Mouse (Mus musculus): ENCODE measurements around the gene Sh3d19. TPM values are rescaled to one million over a fixed set of nuclear protein-coding genes. Genes with fewer than 3 reads are reported as not detected.

The Sh3d19 gene
- polyA plus RNA-seq (2015; fragmentation: Nextera tagmentation; extraction: Ambion mirVana): 6.2 and 6.9 TPM in 2 replicates

DNA sequence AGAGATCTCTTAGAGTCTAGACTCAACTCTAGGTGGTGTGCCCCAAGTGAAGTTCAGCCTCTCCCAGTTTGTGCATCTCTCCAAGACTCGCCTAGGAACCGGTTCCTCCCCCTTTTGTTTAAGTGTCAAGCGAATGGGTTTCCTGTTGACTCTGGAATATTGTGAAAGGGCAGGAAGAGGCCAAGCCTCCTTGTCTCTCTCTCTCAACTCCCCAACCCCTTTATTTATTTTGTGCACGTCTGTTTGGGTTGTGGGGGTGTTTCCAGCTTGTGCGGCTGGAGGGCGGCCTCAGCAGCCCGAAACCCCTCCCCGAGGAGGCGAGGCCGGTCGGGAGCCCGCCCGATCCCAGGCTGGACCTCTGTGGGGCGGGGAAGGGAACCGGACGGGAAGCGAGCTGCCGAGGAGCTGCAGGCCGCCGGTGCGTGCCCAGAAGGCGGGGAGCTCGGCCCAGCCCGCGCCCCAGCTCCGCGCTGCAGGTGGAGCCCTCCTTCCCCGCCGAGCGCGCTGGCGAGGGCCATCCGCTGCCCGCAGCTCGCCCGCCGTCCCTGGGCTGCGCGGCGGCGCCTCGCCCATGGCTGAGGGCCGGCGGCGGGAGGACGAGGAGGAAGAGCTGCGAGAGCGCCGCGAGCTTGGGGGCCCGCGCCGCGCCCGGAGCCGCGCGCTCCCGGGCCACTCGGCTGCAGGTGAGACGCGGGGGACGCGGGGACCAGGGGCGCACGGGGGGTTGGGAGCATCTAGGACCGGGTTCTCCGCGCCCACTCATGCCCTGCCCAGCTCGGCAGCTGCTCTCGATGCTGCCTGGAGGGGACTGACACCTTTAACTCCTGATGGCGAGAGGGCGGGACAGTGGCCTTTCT lies at the start of gene Sh3d19:
TSS of gene Sh3d19 (plus strand) at position 368 of the 857 bp plus-strand sequence.
- Histone ChIP-seq H3K36me3 (no peaks in the 10 kb centered on the region), H3K27me3 (no peaks in the 10 kb centered on the region; the same call in 1 of the 2 replicates), H3K4me3 (replicated peaks) (peak within 1 kb of the TSS; percentile 74), H3K27ac (peak within 1 kb of the TSS; percentile 72), H3K4me1 (replicated peaks) (peaks cover 31% of the 10 kb centered on the region), H3K9ac (peak within 1 kb of the TSS; percentile 79), H3K9me3 (replicated peaks) (no peaks in the 10 kb centered on the region), H3K4me2 (peak within 1 kb of the TSS; percentile 85)
- ATAC-seq (ENCODE audit: low read depth): peak; percentile 89
- under 1% methylated on average over 54 of the region's 73 CpGs for WGBS (ENCODE audit: insufficient replicate concordance)
- DNase-seq: peak; percentile 50

- Histone ChIP-seq H3K9ac (no peak overlapping the region), H3K36me3 (no peaks in the 10 kb centered on the region), H3K4me1 (replicated peaks) (no peaks in the 10 kb centered on the region), H3K4me3 (replicated peaks) (no peak overlapping the region), H3K9me3 (replicated peaks) (no peaks in the 10 kb centered on the region), H3K27ac (no peak overlapping the region), H3K27me3 (no peaks in the 10 kb centered on the region), H3K4me2 (no peak overlapping the region)
- ATAC-seq (ENCODE audit: low read depth) (no peak), DNase-seq (no peak)
- 53% methylated on average over 3 of the region's 3 CpGs for WGBS (ENCODE audit: insufficient replicate concordance)
Observed at GRCm38 (mm10) chr3:85922331-85922730, 48.6 kb upstream of the Sh3d19 start.

DNA sequence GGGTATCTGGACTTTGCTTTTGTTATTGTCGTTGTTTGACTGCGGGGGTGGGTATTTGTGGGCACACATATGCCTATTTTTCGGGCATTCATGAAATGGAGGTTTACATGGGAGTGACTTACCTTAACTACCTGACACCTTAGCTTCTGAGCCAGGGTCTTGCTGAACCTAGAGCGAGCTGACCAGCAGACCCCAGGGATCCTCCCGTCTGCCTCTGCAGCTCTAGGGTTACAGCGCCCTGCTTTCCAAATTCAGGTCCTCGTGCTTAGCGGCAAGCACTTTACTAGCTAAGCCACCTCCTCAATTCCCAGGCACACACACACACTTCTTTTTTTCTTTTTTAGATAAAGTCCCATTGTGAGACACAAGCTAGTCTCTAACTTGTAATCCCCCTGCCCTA lies 47.6 kb upstream of the Sh3d19 start:
- ATAC-seq (ENCODE audit: low read depth) (no peak), DNase-seq (no peak)
- Histone ChIP-seq H3K27me3 (no peaks in the 10 kb centered on the region), H3K4me1 (replicated peaks) (no peaks in the 10 kb centered on the region), H3K9ac (no peak overlapping the region), H3K4me3 (replicated peaks) (no peak overlapping the region), H3K27ac (no peak overlapping the region), H3K4me2 (no peak overlapping the region), H3K9me3 (replicated peaks) (no peaks in the 10 kb centered on the region), H3K36me3 (no peaks in the 10 kb centered on the region)
- 71% methylated on average over 8 of the region's 8 CpGs for WGBS (ENCODE audit: insufficient replicate concordance)

- H3K4me2 ChIP-seq: no peak overlapping the region
- H3K4me1 ChIP-seq (replicated peaks): no peaks in the 10 kb centered on the region
- H3K9me3 ChIP-seq (replicated peaks): no peaks in the 10 kb centered on the region
- no peaks in the 10 kb centered on the region for H3K36me3 ChIP-seq
- H3K4me3 ChIP-seq (replicated peaks): no peak overlapping the region
- H3K9ac ChIP-seq: no peak overlapping the region
- 38% methylated on average over 18 of the region's 18 CpGs for WGBS (ENCODE audit: insufficient replicate concordance)
- DNase-seq (peak; percentile 47), ATAC-seq (ENCODE audit: low read depth) (no peak)
- no peak overlapping the region for H3K27ac ChIP-seq
- H3K27me3 ChIP-seq: no peaks in the 10 kb centered on the region
Observed at GRCm38 (mm10) chr3:85923954-85924945, 46.7 kb upstream of the Sh3d19 start.

- no peak for DNase-seq
- Histone ChIP-seq H3K4me2 (no peak overlapping the region), H3K27me3 (no peaks in the 10 kb centered on the region), H3K4me3 (replicated peaks) (no peak overlapping the region), H3K36me3 (no peaks in the 10 kb centered on the region), H3K27ac (no peak overlapping the region), H3K9ac (no peak overlapping the region), H3K4me1 (replicated peaks) (no peaks in the 10 kb centered on the region), H3K9me3 (replicated peaks) (no peaks in the 10 kb centered on the region)
- 72% methylated on average over 9 of the region's 9 CpGs for whole genome bisulfite sequencing (ENCODE audit: insufficient replicate concordance)
- ATAC-seq (ENCODE audit: low read depth): no peak
Observed at GRCm38 (mm10) chr3:85927296-85927695, 43.6 kb upstream of the Sh3d19 start.

- no peak overlapping the region for H3K4me3 ChIP-seq (replicated peaks)
- H3K4me2 ChIP-seq: no peak overlapping the region
- no peak overlapping the region for H3K9ac ChIP-seq
- no peaks in the 10 kb centered on the region for H3K27me3 ChIP-seq
- DNase-seq (no peak), ATAC-seq (ENCODE audit: low read depth) (no peak)
- no peaks in the 10 kb centered on the region for H3K4me1 ChIP-seq (replicated peaks)
- H3K27ac ChIP-seq: no peak overlapping the region
- H3K36me3 ChIP-seq: no peaks in the 10 kb centered on the region
- H3K9me3 ChIP-seq (replicated peaks): no peaks in the 10 kb centered on the region
- WGBS (ENCODE audit: insufficient replicate concordance): 73% methylated on average over 5 of the region's 5 CpGs
Observed at GRCm38 (mm10) chr3:85928140-85928611, 42.7 kb upstream of the Sh3d19 start.

DNA sequence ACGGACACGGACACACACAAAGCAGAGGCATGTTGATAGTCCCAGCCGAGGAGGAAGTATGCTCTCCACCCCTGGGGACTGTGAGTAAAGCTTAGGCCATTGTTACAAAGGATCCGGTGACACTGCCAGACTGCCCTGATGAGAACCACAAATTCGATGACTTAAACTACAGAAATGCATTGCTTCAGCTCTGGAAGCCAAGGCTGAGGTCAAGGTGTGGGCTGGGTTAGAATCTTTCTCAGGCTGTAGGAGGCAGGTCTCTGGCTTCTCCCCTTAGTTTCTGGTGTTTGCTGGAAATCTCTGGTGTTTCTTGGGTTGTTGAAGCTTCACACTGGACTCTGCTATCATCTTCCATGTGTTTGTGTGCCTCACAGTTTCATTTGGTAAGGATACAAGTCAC lies 41.2 kb upstream of the Sh3d19 start:
- no peaks in the 10 kb centered on the region for H3K4me1 ChIP-seq (replicated peaks)
- WGBS (ENCODE audit: insufficient replicate concordance): 46% methylated on average over 5 of the region's 5 CpGs
- no peak for ATAC-seq (ENCODE audit: low read depth)

DNA sequence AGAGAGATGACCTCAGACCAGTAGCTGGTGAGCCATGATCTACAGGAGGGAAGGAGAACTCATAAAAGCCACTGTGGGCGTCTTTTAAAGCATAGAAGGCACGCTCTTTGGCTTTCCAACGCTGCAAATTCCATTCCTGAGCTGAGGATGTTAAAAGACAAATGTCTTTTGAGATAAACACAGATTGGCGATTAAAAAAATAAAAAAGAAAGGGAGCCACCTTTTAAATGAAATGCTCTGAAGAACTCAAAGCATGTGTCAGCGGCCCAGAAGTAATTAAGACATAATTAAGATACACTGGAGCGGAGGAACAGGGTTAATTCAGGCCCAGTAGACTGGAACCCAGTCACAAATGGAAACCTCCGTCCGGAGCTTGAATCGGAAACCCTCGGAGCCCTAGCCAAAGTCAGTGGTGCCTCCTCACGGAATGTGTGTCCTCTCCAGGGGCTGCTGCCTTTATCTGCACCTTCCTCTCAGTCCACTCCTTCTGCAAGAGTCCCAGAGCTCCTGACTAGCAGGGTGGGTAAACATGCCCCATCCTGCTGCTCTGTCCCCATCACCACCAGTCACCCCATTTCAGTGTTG lies 40.1 kb upstream of the Sh3d19 start:
- Histone ChIP-seq H3K4me2 (no peak overlapping the region), H3K9ac (no peak overlapping the region), H3K4me3 (replicated peaks) (no peak overlapping the region), H3K9me3 (replicated peaks) (no peaks in the 10 kb centered on the region), H3K4me1 (replicated peaks) (no peaks in the 10 kb centered on the region), H3K27me3 (no peaks in the 10 kb centered on the region), H3K36me3 (no peaks in the 10 kb centered on the region), H3K27ac (no peak overlapping the region)
- DNase-seq (no peak), ATAC-seq (ENCODE audit: low read depth) (no peak)
- WGBS (ENCODE audit: insufficient replicate concordance): 69% methylated on average over 11 of the region's 11 CpGs

More for the DNA sequence above, 41.2 kb upstream of the Sh3d19 start:
- no peaks in the 10 kb centered on the region for H3K9me3 ChIP-seq (replicated peaks)
- H3K4me2 ChIP-seq: no peak overlapping the region
- no peak overlapping the region for H3K9ac ChIP-seq
- H3K4me3 ChIP-seq (replicated peaks): no peak overlapping the region
- DNase-seq: no peak
- no peaks in the 10 kb centered on the region for H3K27me3 ChIP-seq
- H3K27ac ChIP-seq: no peak overlapping the region
- no peaks in the 10 kb centered on the region for H3K36me3 ChIP-seq

DNA sequence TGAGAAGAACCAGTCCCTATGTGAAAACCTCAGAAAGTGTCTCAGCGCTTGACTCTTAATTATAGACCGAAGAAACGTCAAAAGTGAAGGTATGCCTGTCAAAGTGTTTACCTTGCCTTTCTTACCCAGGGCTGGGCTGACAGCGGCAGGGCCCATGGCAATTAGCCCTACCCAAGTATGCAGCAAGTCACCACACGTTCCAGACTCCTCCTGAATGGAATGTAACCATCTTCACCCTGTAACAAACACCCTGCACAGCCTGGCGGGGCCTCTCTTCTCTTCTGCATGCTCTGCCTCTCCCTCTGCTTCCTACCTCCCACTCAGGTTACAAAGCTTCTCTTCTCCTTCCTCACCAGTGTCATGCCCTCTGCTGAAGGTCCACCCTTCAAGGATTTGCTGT lies 39.0 kb upstream of the Sh3d19 start:
- H3K36me3 ChIP-seq: no peaks in the 10 kb centered on the region
- no peaks in the 10 kb centered on the region for H3K4me1 ChIP-seq (replicated peaks)
- no peak for ATAC-seq (ENCODE audit: low read depth)
- no peaks in the 10 kb centered on the region for H3K27me3 ChIP-seq
- WGBS (ENCODE audit: insufficient replicate concordance): 68% methylated on average over 6 of the region's 6 CpGs
- no peaks in the 10 kb centered on the region for H3K9me3 ChIP-seq (replicated peaks)
- no peak overlapping the region for H3K27ac ChIP-seq
- H3K4me2 ChIP-seq: no peak overlapping the region
- H3K4me3 ChIP-seq (replicated peaks): no peak overlapping the region
- no peak for DNase-seq
- H3K9ac ChIP-seq: no peak overlapping the region

DNA sequence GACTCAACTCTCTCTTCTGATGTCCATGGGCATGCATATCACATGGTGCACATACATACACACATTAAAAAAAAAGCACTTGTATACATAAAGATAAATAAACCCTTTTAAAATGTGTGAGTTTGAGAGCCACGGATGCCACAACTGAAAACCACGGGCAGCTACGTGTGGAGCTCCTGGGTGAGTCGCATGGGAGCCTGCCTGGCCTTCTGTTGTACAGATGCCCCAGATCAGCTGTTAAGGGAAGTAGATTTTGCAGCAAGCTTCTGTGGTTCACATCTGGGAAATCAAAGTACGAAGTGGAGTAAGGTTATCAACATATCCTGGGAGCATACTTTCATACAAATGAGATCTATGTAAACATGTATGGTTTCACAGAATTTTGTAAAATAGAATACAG lies 37.3 kb upstream of the Sh3d19 start:
- H3K27me3 ChIP-seq: no peaks in the 10 kb centered on the region
- no peaks in the 10 kb centered on the region for H3K9me3 ChIP-seq (replicated peaks)
- WGBS (ENCODE audit: insufficient replicate concordance): 51% methylated on average over 5 of the region's 5 CpGs
- no peak overlapping the region for H3K27ac ChIP-seq
- no peak overlapping the region for H3K4me3 ChIP-seq (replicated peaks)
- no peaks in the 10 kb centered on the region for H3K36me3 ChIP-seq
- no peak for ATAC-seq (ENCODE audit: low read depth)
- H3K9ac ChIP-seq: no peak overlapping the region
- DNase-seq: no peak
- no peak overlapping the region for H3K4me2 ChIP-seq
- H3K4me1 ChIP-seq (replicated peaks): no peaks in the 10 kb centered on the region

DNA sequence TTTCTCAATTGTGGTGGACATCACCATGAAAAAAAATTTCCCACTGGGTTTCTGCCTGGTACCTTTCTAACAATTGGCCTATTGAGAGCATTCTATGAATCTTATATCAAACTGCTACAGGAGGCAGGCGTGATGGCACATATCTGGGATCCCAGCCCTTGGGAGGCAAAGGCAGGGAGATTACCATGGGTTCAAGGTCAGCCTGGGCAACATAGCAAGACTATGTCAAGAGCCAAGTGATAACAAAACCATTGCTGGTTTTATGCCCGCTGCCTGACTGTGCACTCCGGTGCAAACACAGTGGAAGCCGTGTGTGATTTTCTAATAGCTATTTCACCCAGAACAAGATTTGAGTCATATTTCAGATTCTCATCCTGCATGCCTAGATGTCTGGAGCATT lies 20.0 kb upstream of the Sh3d19 start:
- ATAC-seq (ENCODE audit: low read depth) (no peak), DNase-seq (no peak)
- H3K36me3 ChIP-seq: no peaks in the 10 kb centered on the region
- no peaks in the 10 kb centered on the region for H3K27me3 ChIP-seq
- 71% methylated on average over 4 of the region's 4 CpGs for WGBS (ENCODE audit: insufficient replicate concordance)
- no peaks in the 10 kb centered on the region for H3K4me1 ChIP-seq (replicated peaks)
- no peak overlapping the region for H3K27ac ChIP-seq
- no peak overlapping the region for H3K9ac ChIP-seq
- H3K9me3 ChIP-seq (replicated peaks): no peaks in the 10 kb centered on the region
- H3K4me3 ChIP-seq (replicated peaks): no peak overlapping the region
- no peak overlapping the region for H3K4me2 ChIP-seq

Data from liver, embryonic 13.5 days (tissue).